Mouse (Mus musculus) lung, embryonic 16.5 days (tissue): ENCODE data around the gene Ddb2. TPM values are rescaled to one million over a fixed set of nuclear protein-coding genes. Genes with fewer than 3 reads are reported as not detected.

Experiments
- ATAC-seq: fragments of 200-750 bp; cut with Nextera tagmentation; 2 replicates; pipeline ENCODE4 v1.8.0; 2017; ENCODE audit warnings: low read depth, mild to moderate bottlenecking, moderate library complexity
- H3K27ac ChIP-seq: fragments of 300-500 bp; sonication (generic); 2 replicates; pipeline ENCODE4 v1.5.1; 2014; ENCODE audit warnings: mild to moderate bottlenecking, control low read depth, low read length
- H3K27me3 ChIP-seq: fragments of 300-500 bp; sonication (generic); 2 replicates; pipeline ENCODE4 v1.6.1; 2014; ENCODE audit warnings: low read depth, low read length, mixed read lengths; ENCODE audit not compliant: control insufficient read depth, insufficient read depth
- H3K36me3 ChIP-seq: fragments of 300-500 bp; sonication (generic); 2 replicates; pipeline ENCODE4 v1.6.1; 2014; ENCODE audit warnings: low read length; ENCODE audit not compliant: control insufficient read depth, insufficient read depth
- H3K4me1 ChIP-seq: fragments of 300-500 bp; sonication (generic); replicated peaks from 2 replicates; pipeline ENCODE4 v1.6.1; 2014; ENCODE audit warnings: low read length, mixed read lengths; ENCODE audit not compliant: control insufficient read depth, insufficient read depth
- H3K4me2 ChIP-seq: fragments of 300-500 bp; sonication (generic); 2 replicates; pipeline ENCODE4 v1.6.1; 2014; ENCODE audit warnings: low read depth, low read length, control low read depth
- H3K4me3 ChIP-seq: fragments of 300-500 bp; sonication (generic); 2 replicates; pipeline ENCODE4 v1.5.1; 2014; ENCODE audit warnings: mild to moderate bottlenecking, low read length, control low read depth
- H3K9ac ChIP-seq: fragments of 300-500 bp; sonication (generic); 2 replicates; pipeline ENCODE4 v1.6.1; 2014; ENCODE audit warnings: low read length, control low read depth
- H3K9me3 ChIP-seq: fragments of 300-500 bp; sonication (generic); 2 replicates; pipeline ENCODE4 v1.6.1; 2016; ENCODE audit warnings: low read length; ENCODE audit not compliant: control insufficient read depth
- WGBS: fragments of 180-500 bp; shearing (Covaris S2); extraction: QIAGEN DNeasy Blood & Tissue Kit; methylation state at CpG from one replicate; pipeline ENCODE4 v1.1.7; 2014; 5-methylcytosine and 5-hydroxymethylcytosine counted together
- polyA plus RNA-seq: library from polyadenylated mRNA; unstranded; fragments of >200 nt; fragmentation: Nextera tagmentation; extraction: Ambion mirVana; gene quantifications from 2 replicates; pipeline ENCODE4 v1.2.1, GENCODE M21; 2015

Gene Ddb2
- polyA plus RNA-seq, 1 experiment from 2014 or later, result 22.0 TPM

GRCm38 (mm10) chr2:91268706-91269105, 31.9 kb upstream of the Ddb2 start:
- ATAC-seq, result no peak
- WGBS, result 58% methylated on average over 2 of the region's 2 CpGs
- Histone ChIP-seq H3K9ac (no peak overlapping the region), H3K27ac (no peak overlapping the region), H3K27me3 (no peaks in the 10 kb centered on the region), H3K4me1 (peaks cover 12% of the 10 kb centered on the region), H3K9me3 (no peaks in the 10 kb centered on the region), H3K4me2 (no peak overlapping the region), H3K4me3 (no peak overlapping the region), H3K36me3 (peaks cover 43% of the 10 kb centered on the region)

GRCm38 (mm10) chr2:91268042-91268441, 31.3 kb upstream of the Ddb2 start:
- no peak for ATAC-seq

GRCm38 (mm10) chr2:91264711-91265681, 28.2 kb upstream of the Ddb2 start, which contains the start of gene Arfgap2:
TSS of gene Arfgap2 (plus strand) at chr2:91264974.
- Histone ChIP-seq H3K9me3 (no peaks in the 10 kb centered on the region), H3K27ac (peak within 1 kb of the TSS; percentile 85), H3K36me3 (peaks cover 40% of the 10 kb centered on the region), H3K4me1 (peaks cover 12% of the 10 kb centered on the region), H3K27me3 (no peaks in the 10 kb centered on the region), H3K9ac (peak within 1 kb of the TSS; percentile 83), H3K4me2 (peak within 1 kb of the TSS; percentile 79), H3K4me3 (peak within 1 kb of the TSS; percentile 66)
- under 1% methylated on average over 72 of the region's 72 CpGs for WGBS
- peak; percentile 99 for ATAC-seq

More at GRCm38 (mm10) chr2:91268042-91268441, 31.3 kb upstream of the Ddb2 start:
- 88% methylated on average over 3 of the region's 3 CpGs for WGBS
- H3K9me3 ChIP-seq, result no peaks in the 10 kb centered on the region
- H3K9ac ChIP-seq, result no peak overlapping the region
- H3K36me3 ChIP-seq, result peaks cover 36% of the 10 kb centered on the region
- no peaks in the 10 kb centered on the region for H3K27me3 ChIP-seq
- peaks cover 12% of the 10 kb centered on the region for H3K4me1 ChIP-seq
- no peak overlapping the region for H3K27ac ChIP-seq
- no peak overlapping the region for H3K4me2 ChIP-seq
- no peak overlapping the region for H3K4me3 ChIP-seq

GRCm38 (mm10) chr2:91263692-91264660, 27.2 kb upstream of the Ddb2 start:
- Histone ChIP-seq H3K36me3 (peaks cover 32% of the 10 kb centered on the region), H3K27me3 (no peaks in the 10 kb centered on the region), H3K9me3 (no peaks in the 10 kb centered on the region), H3K9ac (peak overlapping the region; percentile 83), H3K4me3 (peak overlapping the region; percentile 66), H3K27ac (peak overlapping the region; percentile 85), H3K4me2 (peak overlapping the region; percentile 61), H3K4me1 (peaks cover 12% of the 10 kb centered on the region)
- 81% methylated on average over 17 of the region's 17 CpGs for WGBS
- no peak for ATAC-seq

GRCm38 (mm10) chr2:91259493-91259892, 22.7 kb upstream of the Ddb2 start:
- Histone ChIP-seq H3K4me1 (peaks cover 28% of the 10 kb centered on the region), H3K27ac (no peak overlapping the region), H3K27me3 (peaks cover 7% of the 10 kb centered on the region; the same call in 1 of the 2 replicates), H3K4me3 (no peak overlapping the region), H3K9me3 (no peaks in the 10 kb centered on the region), H3K4me2 (no peak overlapping the region), H3K9ac (no peak overlapping the region), H3K36me3 (peaks cover 17% of the 10 kb centered on the region)
- WGBS, result 81% methylated on average over 1 of the region's 1 CpGs
- no peak for ATAC-seq

GRCm38 (mm10) chr2:91258830-91259229, 22.0 kb upstream of the Ddb2 start:
- Histone ChIP-seq H3K4me3 (no peak overlapping the region), H3K36me3 (peaks cover 17% of the 10 kb centered on the region), H3K9me3 (no peaks in the 10 kb centered on the region), H3K27me3 (peaks cover 13% of the 10 kb centered on the region; the same call in 1 of the 2 replicates), H3K9ac (no peak overlapping the region; the same call in 1 of the 2 replicates), H3K4me1 (peaks cover 24% of the 10 kb centered on the region), H3K27ac (peak overlapping the region; percentile 86; the same call in 1 of the 2 replicates), H3K4me2 (peak overlapping the region; percentile 64; the same call in 1 of the 2 replicates)
- ATAC-seq, result no peak
- 40% methylated on average over 1 of the region's 1 CpGs for WGBS

GRCm38 (mm10) chr2:91258054-91258453, 21.3 kb upstream of the Ddb2 start:
- ATAC-seq, result peak; percentile 40
- Histone ChIP-seq H3K36me3 (peaks cover 17% of the 10 kb centered on the region), H3K9ac (peak overlapping the region; percentile 76), H3K4me2 (peak overlapping the region; percentile 64), H3K9me3 (no peaks in the 10 kb centered on the region), H3K27me3 (peaks cover 13% of the 10 kb centered on the region; the same call in 1 of the 2 replicates), H3K4me1 (peaks cover 24% of the 10 kb centered on the region), H3K4me3 (peak overlapping the region; percentile 74), H3K27ac (peak overlapping the region; percentile 86)
- whole genome bisulfite sequencing, result 48% methylated on average over 5 of the region's 5 CpGs

- peak; percentile 78 for ATAC-seq
Measured at GRCm38 (mm10) chr2:91257126-91257980, 20.6 kb upstream of the Ddb2 start.

More at GRCm38 (mm10) chr2:91257126-91257980, 20.6 kb upstream of the Ddb2 start:
- Histone ChIP-seq H3K4me1 (peaks cover 24% of the 10 kb centered on the region), H3K27me3 (peaks cover 13% of the 10 kb centered on the region; the same call in 1 of the 2 replicates), H3K27ac (peak overlapping the region; percentile 86), H3K4me2 (peak overlapping the region; percentile 64), H3K9me3 (no peaks in the 10 kb centered on the region), H3K36me3 (peaks cover 10% of the 10 kb centered on the region), H3K4me3 (peak overlapping the region; percentile 74), H3K9ac (peak overlapping the region; percentile 76)
- WGBS, result 1% methylated on average over 22 of the region's 22 CpGs
